Mouse (Mus musculus): Measurements from ENCODE around the gene Prps1. TPM values are rescaled to one million over a fixed set of nuclear protein-coding genes. Genes with fewer than 3 reads are reported as not detected.

Prps1 gene
- polyA plus RNA-seq (2012; rRNA removed) = 5.5 and 6.2 TPM in 2 replicates

GRCm38 (mm10) chrX:140456279-140456731, at the start of gene Prps1:
Gene Prps1, plus strand, starts transcription at chrX:140456613.
- Histone ChIP-seq H3K27me3 (ENCODE audit: control insufficient read depth, insufficient read depth, low read length) (no peaks in the 10 kb centered on the region), H3K27ac (ENCODE audit: insufficient read depth, low read length) (peak within 1 kb of the TSS; percentile 67), H3K4me1 (ENCODE audit: control insufficient read depth, insufficient read depth, insufficient read length) (no peaks in the 10 kb centered on the region), H3K4me3 (ENCODE audit: extremely low read depth, insufficient read depth, insufficient read length) (peak within 1 kb of the TSS; percentile 95), H3K36me3 (ENCODE audit: control insufficient read depth, insufficient read depth, low read length) (no peaks in the 10 kb centered on the region)
- 35% methylated on average over 26 of the region's 26 CpGs for WGBS
- DNase-seq (ENCODE audit: low read depth in 1 of 2, low spot score in 2 of 2) = peak; percentile 78 to 83
- TF ChIP-seq POLR2A (IDR thresholded peaks at IDR 0.05; ENCODE audit: low read depth, low read length) = peak; percentile 65
- no peak for TF ChIP-seq CTCF (IDR thresholded peaks at IDR 0.05; ENCODE audit: extremely low read depth, insufficient read depth, insufficient read length, insufficient replicate concordance)

DNA sequence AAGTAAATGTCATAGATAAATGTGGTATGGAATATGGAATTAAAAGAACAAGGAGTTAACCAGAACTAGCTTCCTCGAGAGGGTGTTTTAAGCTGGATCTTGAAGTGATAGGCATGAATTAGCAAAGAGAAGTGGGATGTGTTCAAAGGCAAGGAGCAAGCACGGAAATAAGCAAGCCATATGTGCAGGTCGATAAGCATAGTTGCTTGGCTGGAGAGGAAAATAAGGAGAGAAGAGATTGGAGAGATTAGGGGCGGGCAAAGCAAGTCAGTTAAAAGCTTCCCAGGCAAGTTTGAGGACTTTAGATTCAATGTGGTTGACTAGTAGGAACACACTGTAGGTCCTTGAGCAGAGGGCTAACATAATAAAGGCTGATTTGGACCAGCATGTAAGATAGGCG, 48.8 kb upstream of the Prps1 start:
- H3K27ac ChIP-seq (ENCODE audit: insufficient read depth, low read length) = no peak overlapping the region
- H3K4me3 ChIP-seq (ENCODE audit: extremely low read depth, insufficient read depth, insufficient read length) = no peak overlapping the region
- no peaks in the 10 kb centered on the region for H3K36me3 ChIP-seq (ENCODE audit: control insufficient read depth, insufficient read depth, low read length)
- no peaks in the 10 kb centered on the region for H3K27me3 ChIP-seq (ENCODE audit: control insufficient read depth, insufficient read depth, low read length)
- 64% methylated on average over 5 of the region's 5 CpGs for WGBS
- TF ChIP-seq POLR2A (IDR thresholded peaks at IDR 0.05; ENCODE audit: low read depth, low read length) = no peak
- no peak for TF ChIP-seq CTCF (IDR thresholded peaks at IDR 0.05; ENCODE audit: extremely low read depth, insufficient read depth, insufficient read length, insufficient replicate concordance)
- no peaks in the 10 kb centered on the region for H3K4me1 ChIP-seq (ENCODE audit: control insufficient read depth, insufficient read depth, insufficient read length)
- no peak for DNase-seq (ENCODE audit: low read depth in 1 of 2, low spot score in 2 of 2)

GRCm38 (mm10) chrX:140418467-140418866, 37.9 kb upstream of the Prps1 start:
- DNase-seq (ENCODE audit: low read depth in 1 of 2, low spot score in 2 of 2) = no peak
- whole genome bisulfite sequencing = 85% methylated on average over 4 of the region's 4 CpGs
- no peak for TF ChIP-seq POLR2A (IDR thresholded peaks at IDR 0.05; ENCODE audit: low read depth, low read length)
- no peak for TF ChIP-seq CTCF (IDR thresholded peaks at IDR 0.05; ENCODE audit: extremely low read depth, insufficient read depth, insufficient read length, insufficient replicate concordance)

DNA sequence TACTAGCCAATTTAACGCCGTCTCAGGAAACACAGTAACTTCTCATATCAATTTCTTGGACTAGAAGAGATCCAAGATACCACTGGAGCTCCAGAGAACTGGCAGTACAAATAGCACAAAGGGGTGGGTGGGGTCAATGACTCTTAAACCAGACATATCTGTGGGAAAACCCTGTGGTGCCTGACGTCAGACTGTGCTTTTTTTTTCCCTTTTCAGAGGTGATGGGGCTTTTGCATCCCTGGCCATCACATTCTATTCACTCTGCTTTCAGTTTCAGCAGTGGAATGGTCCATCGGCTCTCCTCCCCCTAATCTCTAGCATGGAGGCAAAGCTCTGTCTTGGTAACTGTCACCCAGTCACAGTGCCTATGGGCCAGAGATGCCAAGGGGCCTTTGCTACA, 29.3 kb upstream of the Prps1 start:
- Histone ChIP-seq H3K4me3 (ENCODE audit: extremely low read depth, insufficient read depth, insufficient read length) (no peak overlapping the region), H3K4me1 (ENCODE audit: control insufficient read depth, insufficient read depth, insufficient read length) (no peaks in the 10 kb centered on the region), H3K27ac (ENCODE audit: insufficient read depth, low read length) (no peak overlapping the region), H3K27me3 (ENCODE audit: control insufficient read depth, insufficient read depth, low read length) (no peaks in the 10 kb centered on the region), H3K36me3 (ENCODE audit: control insufficient read depth, insufficient read depth, low read length) (no peaks in the 10 kb centered on the region)
- DNase-seq (ENCODE audit: low read depth in 1 of 2, low spot score in 2 of 2) = no peak
- TF ChIP-seq POLR2A (IDR thresholded peaks at IDR 0.05; ENCODE audit: low read depth, low read length) = no peak
- TF ChIP-seq CTCF (IDR thresholded peaks at IDR 0.05; ENCODE audit: extremely low read depth, insufficient read depth, insufficient read length, insufficient replicate concordance) = no peak
- WGBS = 74% methylated on average over 4 of the region's 4 CpGs

More at GRCm38 (mm10) chrX:140418467-140418866, 37.9 kb upstream of the Prps1 start:
- Histone ChIP-seq H3K27me3 (ENCODE audit: control insufficient read depth, insufficient read depth, low read length) (no peaks in the 10 kb centered on the region), H3K4me3 (ENCODE audit: extremely low read depth, insufficient read depth, insufficient read length) (no peak overlapping the region), H3K27ac (ENCODE audit: insufficient read depth, low read length) (no peak overlapping the region), H3K36me3 (ENCODE audit: control insufficient read depth, insufficient read depth, low read length) (no peaks in the 10 kb centered on the region), H3K4me1 (ENCODE audit: control insufficient read depth, insufficient read depth, insufficient read length) (no peaks in the 10 kb centered on the region)

DNA sequence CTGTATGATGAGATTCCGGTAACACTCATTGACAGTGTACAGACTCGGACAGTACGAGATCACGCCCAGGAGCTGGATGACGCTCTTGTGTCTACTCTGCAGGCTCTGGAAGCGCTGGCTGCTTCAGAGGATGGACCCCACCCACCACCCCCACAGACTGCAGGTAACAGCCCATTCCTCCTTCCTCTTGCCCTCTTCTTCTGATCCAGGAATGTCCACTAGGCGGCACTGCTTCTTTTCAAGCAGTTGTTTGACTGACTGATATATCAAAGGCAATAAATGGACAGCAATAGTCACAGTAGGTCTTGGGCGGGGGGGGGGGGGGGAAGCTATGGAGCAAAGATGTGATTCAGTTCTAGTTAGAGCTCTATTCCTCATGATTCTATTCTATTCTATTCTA, 28.2 kb upstream of the Prps1 start:
- TF ChIP-seq CTCF (IDR thresholded peaks at IDR 0.05; ENCODE audit: extremely low read depth, insufficient read depth, insufficient read length, insufficient replicate concordance) (no peak), POLR2A (IDR thresholded peaks at IDR 0.05; ENCODE audit: low read depth, low read length) (no peak)
- H3K4me1 ChIP-seq (ENCODE audit: control insufficient read depth, insufficient read depth, insufficient read length) = no peaks in the 10 kb centered on the region
- 74% methylated on average over 8 of the region's 8 CpGs for WGBS
- no peak overlapping the region for H3K27ac ChIP-seq (ENCODE audit: insufficient read depth, low read length)
- no peaks in the 10 kb centered on the region for H3K36me3 ChIP-seq (ENCODE audit: control insufficient read depth, insufficient read depth, low read length)
- no peaks in the 10 kb centered on the region for H3K27me3 ChIP-seq (ENCODE audit: control insufficient read depth, insufficient read depth, low read length)
- peak in 1 of 2 experiments; percentile 11 for DNase-seq (ENCODE audit: low read depth in 1 of 2, low spot score in 2 of 2)
- H3K4me3 ChIP-seq (ENCODE audit: extremely low read depth, insufficient read depth, insufficient read length) = no peak overlapping the region

DNA sequence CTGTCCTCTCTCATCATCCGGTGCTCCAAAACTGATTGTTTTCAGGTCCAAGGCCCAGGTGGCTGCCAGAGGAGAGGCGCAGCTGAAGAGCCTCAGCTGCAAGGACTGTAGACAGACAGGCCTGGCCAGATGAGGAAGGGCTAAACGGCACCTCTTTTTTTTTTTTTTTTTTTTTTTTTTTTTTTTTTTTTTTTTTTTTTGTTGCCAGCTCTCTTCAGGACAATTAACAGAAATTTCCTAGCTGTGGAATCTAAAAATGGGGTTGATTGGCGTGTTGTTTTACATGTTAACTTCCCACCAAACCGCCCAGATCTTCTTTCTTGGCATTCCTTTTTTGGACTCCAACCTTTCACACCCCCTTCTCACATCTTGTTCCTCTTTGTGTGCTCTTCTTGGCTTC, 26.4 kb upstream of the Prps1 start:
- Histone ChIP-seq H3K27me3 (ENCODE audit: control insufficient read depth, insufficient read depth, low read length) (no peaks in the 10 kb centered on the region), H3K27ac (ENCODE audit: insufficient read depth, low read length) (no peak overlapping the region), H3K4me1 (ENCODE audit: control insufficient read depth, insufficient read depth, insufficient read length) (no peaks in the 10 kb centered on the region), H3K36me3 (ENCODE audit: control insufficient read depth, insufficient read depth, low read length) (no peaks in the 10 kb centered on the region), H3K4me3 (ENCODE audit: extremely low read depth, insufficient read depth, insufficient read length) (no peak overlapping the region)
- TF ChIP-seq CTCF (IDR thresholded peaks at IDR 0.05; ENCODE audit: extremely low read depth, insufficient read depth, insufficient read length, insufficient replicate concordance) = no peak
- no peak for TF ChIP-seq POLR2A (IDR thresholded peaks at IDR 0.05; ENCODE audit: low read depth, low read length)
- 75% methylated on average over 5 of the region's 5 CpGs for WGBS
- no peak for DNase-seq (ENCODE audit: low read depth in 1 of 2, low spot score in 2 of 2)

GRCm38 (mm10) chrX:140430506-140430905, 25.9 kb upstream of the Prps1 start:
- no peak for DNase-seq (ENCODE audit: low read depth in 1 of 2, low spot score in 2 of 2)
- Histone ChIP-seq H3K27ac (ENCODE audit: insufficient read depth, low read length) (no peak overlapping the region), H3K4me1 (ENCODE audit: control insufficient read depth, insufficient read depth, insufficient read length) (no peaks in the 10 kb centered on the region), H3K36me3 (ENCODE audit: control insufficient read depth, insufficient read depth, low read length) (no peaks in the 10 kb centered on the region), H3K4me3 (ENCODE audit: extremely low read depth, insufficient read depth, insufficient read length) (no peak overlapping the region), H3K27me3 (ENCODE audit: control insufficient read depth, insufficient read depth, low read length) (no peaks in the 10 kb centered on the region)
- no peak for TF ChIP-seq CTCF (IDR thresholded peaks at IDR 0.05; ENCODE audit: extremely low read depth, insufficient read depth, insufficient read length, insufficient replicate concordance)
- no peak for TF ChIP-seq POLR2A (IDR thresholded peaks at IDR 0.05; ENCODE audit: low read depth, low read length)
- WGBS = 84% methylated on average over 12 of the region's 12 CpGs

Data from spleen, adult 2 months (tissue).